31 mouse cellular contexts compared by ENCODE assay signal in genomic region chr3:144971553-144972270, GRCm38 (mm10). TPM values are rescaled to one million over a fixed set of nuclear protein-coding genes. Genes with fewer than 3 reads are reported as not detected.
DNase-seq lines count a peak whose midpoint lies in the region; ATAC-seq lines count a peak whose summit lies in the region.
"Had no signal": no experiment of that assay in that cellular context is flagged by ENCODE, and none has a peak within 500 bp of the region (broad histone marks: within the 10 kb centered on the region; RNA-seq: fewer than 3 reads in every experiment).

No protein-coding gene starts in this region.

- no peaks in the 10 kb centered on the region for H3K9me3 ChIP-seq in intestine, embryonic 16.5 days (ENCODE audit: control insufficient read depth, low read length)
- H3K9me3 ChIP-seq: embryonic facial prominence, embryonic 13.5 days; forebrain, embryonic 10.5 days; heart, embryonic 10.5 days; hindbrain, embryonic 15.5 days; lung, embryonic 15.5 days had no signal

- H3K9ac ChIP-seq in intestine, embryonic 16.5 days (ENCODE audit: low read depth, low read length), result no peak overlapping the region
- H3K9ac ChIP-seq: embryonic facial prominence, embryonic 13.5 days; forebrain, postnatal 0 days; hindbrain, embryonic 15.5 days; liver, embryonic 14.5 days; lung, embryonic 15.5 days had no signal

- no peaks in the 10 kb centered on the region for H3K4me1 ChIP-seq in intestine, embryonic 16.5 days (ENCODE audit: control insufficient read depth, insufficient read depth, low read length)
- H3K4me1 ChIP-seq: embryonic facial prominence, embryonic 13.5 days; forebrain, embryonic 10.5 days; heart, embryonic 10.5 days; hindbrain, embryonic 15.5 days; lung, embryonic 15.5 days had no signal

- H3K4me3 ChIP-seq in intestine, embryonic 16.5 days (ENCODE audit: low read length), result no peak overlapping the region
- H3K4me3 ChIP-seq: embryonic facial prominence, embryonic 13.5 days; forebrain, embryonic 10.5 days; heart, embryonic 10.5 days; hindbrain, embryonic 15.5 days; layer of hippocampus, adult 2 months; lung, embryonic 15.5 days had no signal

- H3K4me2 ChIP-seq in intestine, embryonic 16.5 days (ENCODE audit: low read depth, low read length), result no peak overlapping the region
- H3K4me2 ChIP-seq: embryonic facial prominence, embryonic 13.5 days; hindbrain, embryonic 15.5 days; lung, embryonic 15.5 days; midbrain, embryonic 11.5 days had no signal

- WGBS in intestine, embryonic 16.5 days, result 71% methylated on average over 9 of the region's 9 CpGs

- ATAC-seq in intestine, embryonic 16.5 days, result peak; percentile 91
- ATAC-seq: activated CD4-positive, CD25-positive, alpha-beta regulatory T cell, adult 4 months; forebrain, postnatal 0 days had no signal

- H3K27ac ChIP-seq in intestine, embryonic 16.5 days (ENCODE audit: low read length), result no peak overlapping the region
- H3K27ac ChIP-seq: embryonic facial prominence, embryonic 13.5 days; forebrain, embryonic 10.5 days; heart, embryonic 10.5 days; hindbrain, embryonic 15.5 days; layer of hippocampus, adult 2 months; liver, embryonic 14.5 days; lung, embryonic 15.5 days had no signal

- DNase-seq in adrenal gland, adult 2 months, result peak; percentile 44
- DNase-seq in adrenal gland, adult 18-20 months (ENCODE audit: low spot score in 2 of 2), result no peak
- DNase-seq in 3T3-L1 (ENCODE audit: low read depth, low spot score) (peak; percentile 91), adipocyte (ENCODE audit: low spot score) (peak; percentile 62)
- DNase-seq in ovary, postnatal 36 days (ENCODE audit: low spot score), result no peak
- no peak for DNase-seq in cerebellum, postnatal 10 days
- DNase-seq in cerebellum, postnatal 4 days (ENCODE audit: low spot score in 2 of 2), result no peak
- DNase-seq: cerebellum, adult 11-12 months; cerebellum, postnatal 36 days; forebrain, postnatal 0 days; heart, postnatal 14 days; kidney, adult 18-20 months; kidney, postnatal 10 days; layer of hippocampus, postnatal 36 days; lung, postnatal 4 days; thymus, adult 2 months had no signal

- no peaks in the 10 kb centered on the region for H3K27me3 ChIP-seq in intestine, embryonic 16.5 days (replicated peaks; ENCODE audit: control insufficient read depth, insufficient read depth, low read length)
- H3K27me3 ChIP-seq: embryonic facial prominence, embryonic 13.5 days; hindbrain, embryonic 15.5 days had no signal

- H3K36me3 ChIP-seq in intestine, embryonic 16.5 days (ENCODE audit: control insufficient read depth, insufficient read depth, low read length), result no peaks in the 10 kb centered on the region
- H3K36me3 ChIP-seq: embryonic facial prominence, embryonic 13.5 days; forebrain, embryonic 10.5 days; heart, embryonic 10.5 days; hindbrain, embryonic 15.5 days; lung, embryonic 15.5 days had no signal

RNA-seq across cellular contexts. Expression of gene Clca4a, which starts 3.1 kb away (rescaled TPM):
- total RNA-seq in adrenal gland, adult 2 months (2021), result not detected
- not detected in 2 replicates for polyA plus RNA-seq in adrenal gland, adult 2 months (2012; rRNA removed)
- not detected for total RNA-seq in adrenal gland, adult 18-20 months (2021)
- not detected in 2 replicates for polyA plus RNA-seq in intestine, embryonic 16.5 days (2015; fragmentation: Nextera tagmentation; extraction: Ambion mirVana)
- total RNA-seq: forebrain, postnatal 0 days; heart, postnatal 14 days; layer of hippocampus, adult 2 months; layer of hippocampus, postnatal 36 days; left cerebral cortex, postnatal 25 days had no signal
- polyA plus RNA-seq: activated CD4-positive, CD25-positive, alpha-beta regulatory T cell, adult 4 months; forebrain, postnatal 0 days; gonadal fat pad, adult 2 months; limb, embryonic 14.5 days; liver, embryonic 14.5 days; lung, embryonic 15.5 days; midbrain, embryonic 11.5 days; neural tube, embryonic 11.5 days had no signal

RNA-seq across cellular contexts. Expression of gene Clca4b, which starts 39.4 kb away (rescaled TPM):
- total RNA-seq in adrenal gland, adult 2 months (2021), result not detected
- not detected in 2 replicates for polyA plus RNA-seq in adrenal gland, adult 2 months (2012; rRNA removed)
- total RNA-seq in adrenal gland, adult 18-20 months (2021), result not detected
- 69.2 and 140 TPM in 2 replicates for polyA plus RNA-seq in intestine, embryonic 16.5 days (2015; fragmentation: Nextera tagmentation; extraction: Ambion mirVana)
- total RNA-seq: forebrain, postnatal 0 days; gastrocnemius, adult 18-20 months; heart, postnatal 14 days; layer of hippocampus, adult 2 months; layer of hippocampus, postnatal 36 days; left cerebral cortex, postnatal 25 days had no signal
- polyA plus RNA-seq: activated CD4-positive, CD25-positive, alpha-beta regulatory T cell, adult 4 months; embryonic facial prominence, embryonic 13.5 days; forebrain, embryonic 10.5 days; forebrain, postnatal 0 days; heart, embryonic 10.5 days; hindbrain, embryonic 15.5 days; limb, embryonic 14.5 days; liver, embryonic 14.5 days; lung, embryonic 15.5 days; midbrain, embryonic 11.5 days; neural tube, embryonic 11.5 days had no signal

Comparison
In these comparisons a context has a peak if more than half of its experiments do, and no peak if none do; other contexts are left out.
1. DNase-seq: peak in adrenal gland, adult 2 months (single experiment), 3T3-L1 (single experiment) and adipocyte (single experiment); none in adrenal gland, adult 18-20 months (0 of 2), ovary, postnatal 36 days (single experiment), cerebellum, postnatal 10 days (0 of 2) and cerebellum, postnatal 4 days (0 of 2).